Mouse (Mus musculus) midbrain, postnatal 0 days (tissue): Measurements from ENCODE around the gene Spock1. TPM values are rescaled to one million over a fixed set of nuclear protein-coding genes. Genes with fewer than 3 reads are reported as not detected.
A peak's percentile ranks its signal among the peaks of the same experiment; 100 is the strongest.

ENCODE experiments used
- ATAC-seq: fragments of 200-750 bp; cut with Nextera tagmentation; 2 replicates; pipeline ENCODE4 v1.8.0; 2017; ENCODE audit warnings: moderate number of reproducible peaks, mild to moderate bottlenecking, moderate TSS enrichment, moderate library complexity; ENCODE audit not compliant: low FRiP score
- DNase-seq: peaks from one replicate; pipeline ENCODE4 v3.0.0-alpha.2; 2015; ENCODE audit warnings: low spot score
- H3K27ac ChIP-seq: fragments of 300-500 bp; sonication (generic); 2 replicates; pipeline ENCODE4 v1.5.1; 2014; ENCODE audit warnings: low read depth, mild to moderate bottlenecking, low read length, mixed read lengths
- H3K27me3 ChIP-seq: fragments of 300-500 bp; sonication (generic); 2 replicates; pipeline ENCODE4 v1.6.1; 2014; ENCODE audit warnings: low read length, control low read depth, mixed read lengths; ENCODE audit not compliant: insufficient read depth
- H3K36me3 ChIP-seq: fragments of 300-500 bp; sonication (generic); 2 replicates; pipeline ENCODE4 v1.6.1; 2014; ENCODE audit warnings: low read length, control low read depth, mixed read lengths; ENCODE audit not compliant: insufficient read depth
- H3K4me1 ChIP-seq: fragments of 300-500 bp; sonication (generic); 2 replicates; pipeline ENCODE4 v1.6.1; 2014; ENCODE audit warnings: mild to moderate bottlenecking, control low read depth, antibody characterized with exemption, low read length, mixed read lengths; ENCODE audit not compliant: insufficient read depth
- H3K4me2 ChIP-seq: fragments of 300-500 bp; sonication (generic); 2 replicates; pipeline ENCODE4 v1.6.1; 2014; ENCODE audit warnings: low read depth, mild to moderate bottlenecking, low read length, mixed read lengths; ENCODE audit not compliant: poor library complexity, severe bottlenecking
- H3K4me3 ChIP-seq: fragments of 300-500 bp; sonication (generic); 2 replicates; pipeline ENCODE4 v1.5.1; 2014; ENCODE audit warnings: low read depth, mild to moderate bottlenecking, low read length, moderate library complexity
- H3K9ac ChIP-seq: fragments of 300-500 bp; sonication (generic); replicated peaks from 2 replicates; pipeline ENCODE4 v1.6.1; 2014; ENCODE audit warnings: mild to moderate bottlenecking, low read length, moderate library complexity, mixed read lengths; ENCODE audit not compliant: poor library complexity, severe bottlenecking
- H3K9me3 ChIP-seq: fragments of 300-500 bp; sonication (generic); 2 replicates; pipeline ENCODE4 v1.6.1; 2016; ENCODE audit warnings: low read length, control low read depth
- CTCF ChIP-seq: IDR thresholded peaks from 2 replicates; pipeline ENCODE4 v1.5.1; 2016; ENCODE audit warnings: antibody characterized with exemption, mild to moderate bottlenecking
- WGBS: fragments of 180-500 bp; shearing (Covaris S2); extraction: QIAGEN DNeasy Blood & Tissue Kit; methylation state at CpG from one replicate; pipeline ENCODE4 v1.1.7; 2014; 5-methylcytosine and 5-hydroxymethylcytosine counted together
- polyA plus RNA-seq: library from polyadenylated mRNA; unstranded; fragments of >200 nt; fragmentation: Nextera tagmentation; extraction: Ambion mirVana; gene quantifications from 2 replicates; pipeline ENCODE4 v1.2.1, GENCODE M21; 2015
- total RNA-seq: library from RNA; depleted of rRNA; stranded (reverse); fragments of >200 nt; gene quantifications from 2 replicates; pipeline ENCODE4 v1.2.3, GENCODE M21; 2014

Spock1 gene
- total and polyA plus RNA-seq, 2 experiments from 2014 or later: 91.5 to 94.8 TPM

DNA sequence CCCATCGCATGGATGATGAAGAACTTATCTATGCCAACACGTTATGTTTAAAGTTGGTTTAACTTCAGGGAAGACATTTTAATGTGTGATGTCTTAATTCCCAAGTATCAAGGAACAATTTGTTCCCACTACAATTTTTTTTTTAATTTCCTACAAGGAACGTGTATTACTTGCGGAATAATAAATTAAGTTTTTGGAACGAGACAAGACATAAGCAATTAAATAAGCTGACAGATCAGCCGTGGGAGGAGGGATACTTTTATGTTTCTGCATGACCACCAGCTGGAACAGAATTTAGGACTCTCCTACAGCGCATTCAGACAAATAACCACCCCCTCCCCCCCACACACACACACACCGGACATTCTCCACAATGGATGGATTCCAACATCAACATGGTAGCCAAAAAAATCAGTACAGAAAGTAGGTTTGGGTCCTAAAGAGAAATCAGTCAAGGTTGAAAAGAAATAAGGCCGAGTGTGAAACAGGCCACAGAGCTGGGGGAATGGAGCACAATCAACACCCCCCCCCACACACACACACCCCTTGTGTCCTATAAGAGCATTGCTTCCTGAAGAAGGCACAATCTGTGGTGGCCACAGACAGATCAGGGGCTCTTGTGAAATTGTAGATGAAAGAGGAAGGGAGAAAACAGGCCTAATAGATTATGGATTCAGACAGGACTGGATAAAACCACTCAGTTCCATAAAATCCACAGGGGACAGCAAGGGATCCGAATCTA is 111.0 kb downstream of the Spock1 start:
- no peak overlapping the region for H3K4me3 ChIP-seq
- no peak overlapping the region for H3K9ac ChIP-seq
- WGBS: 78% methylated on average over 10 of the region's 10 CpGs
- no peak for ATAC-seq
- no peak for DNase-seq
- H3K4me2 ChIP-seq: no peak overlapping the region
- H3K27me3 ChIP-seq: no peaks in the 10 kb centered on the region
- no peaks in the 10 kb centered on the region for H3K4me1 ChIP-seq
- H3K9me3 ChIP-seq: no peaks in the 10 kb centered on the region
- no peak for TF ChIP-seq CTCF
- no peaks in the 10 kb centered on the region for H3K36me3 ChIP-seq
- H3K27ac ChIP-seq: no peak overlapping the region

DNA sequence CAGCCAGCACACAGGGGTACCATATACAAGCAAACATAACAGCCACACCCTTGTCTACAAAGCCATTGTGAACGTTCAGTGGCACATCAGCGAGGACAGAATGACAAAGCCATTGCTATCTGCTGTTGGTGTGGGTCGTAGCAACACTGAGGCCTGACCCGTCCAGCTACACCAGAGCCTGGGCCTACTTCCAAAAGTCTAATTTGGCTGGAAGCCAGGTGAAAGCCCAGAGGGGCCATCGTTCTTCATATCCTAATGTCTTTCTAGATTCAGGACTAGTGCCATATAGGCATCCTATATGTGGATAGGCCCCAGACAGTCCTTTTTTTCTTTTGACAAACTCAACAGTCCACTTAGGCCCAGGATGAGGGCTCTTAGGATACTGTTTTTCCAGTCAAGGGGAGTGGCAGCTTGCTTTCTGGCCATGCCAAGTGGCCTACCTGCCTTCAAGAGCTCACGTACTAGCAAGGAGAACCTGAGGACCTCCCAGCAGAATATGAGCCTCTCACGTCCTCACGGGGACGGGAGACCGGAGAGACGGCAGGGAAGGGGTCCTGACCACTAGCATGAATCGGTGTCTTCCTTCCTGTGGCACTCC is 114.4 kb downstream of the Spock1 start:
- Histone ChIP-seq H3K4me3 (no peak overlapping the region), H3K4me2 (no peak overlapping the region), H3K27ac (no peak overlapping the region), H3K9me3 (no peaks in the 10 kb centered on the region), H3K9ac (no peak overlapping the region), H3K36me3 (no peaks in the 10 kb centered on the region), H3K4me1 (peaks cover 3% of the 10 kb centered on the region; the same call in 1 of the 2 replicates), H3K27me3 (no peaks in the 10 kb centered on the region)
- no peak for TF ChIP-seq CTCF
- 82% methylated on average over 12 of the region's 12 CpGs for WGBS
- DNase-seq: no peak
- ATAC-seq: no peak

DNA sequence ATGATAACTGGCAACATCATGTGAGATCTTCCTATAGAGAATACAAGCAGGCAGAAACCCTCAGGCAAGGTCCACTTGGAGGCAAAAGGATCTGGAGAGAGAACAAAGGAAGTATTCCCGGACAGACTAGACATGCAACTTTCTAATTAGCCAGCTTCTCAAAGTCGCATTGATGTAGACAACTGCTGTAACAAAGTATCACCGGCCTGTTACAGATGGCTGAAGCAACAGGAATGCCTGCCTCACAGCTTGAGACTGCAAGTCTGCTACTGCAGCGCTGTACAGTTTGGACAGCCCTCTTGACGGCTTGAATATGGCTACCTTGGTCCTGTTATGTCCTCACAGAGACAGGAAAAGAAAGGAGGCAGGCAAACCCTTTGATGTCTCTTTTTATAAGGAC is 118.3 kb downstream of the Spock1 start:
- no peak overlapping the region for H3K4me3 ChIP-seq
- H3K27ac ChIP-seq: no peak overlapping the region
- TF ChIP-seq CTCF: no peak
- peaks cover 3% of the 10 kb centered on the region; the same call in 1 of the 2 replicates for H3K4me1 ChIP-seq
- H3K36me3 ChIP-seq: no peaks in the 10 kb centered on the region
- no peak overlapping the region for H3K9ac ChIP-seq
- H3K27me3 ChIP-seq: no peaks in the 10 kb centered on the region
- no peak for DNase-seq
- no peak for ATAC-seq
- WGBS: 25% methylated on average over 5 of the region's 5 CpGs
- H3K9me3 ChIP-seq: no peaks in the 10 kb centered on the region
- no peak overlapping the region for H3K4me2 ChIP-seq

DNA sequence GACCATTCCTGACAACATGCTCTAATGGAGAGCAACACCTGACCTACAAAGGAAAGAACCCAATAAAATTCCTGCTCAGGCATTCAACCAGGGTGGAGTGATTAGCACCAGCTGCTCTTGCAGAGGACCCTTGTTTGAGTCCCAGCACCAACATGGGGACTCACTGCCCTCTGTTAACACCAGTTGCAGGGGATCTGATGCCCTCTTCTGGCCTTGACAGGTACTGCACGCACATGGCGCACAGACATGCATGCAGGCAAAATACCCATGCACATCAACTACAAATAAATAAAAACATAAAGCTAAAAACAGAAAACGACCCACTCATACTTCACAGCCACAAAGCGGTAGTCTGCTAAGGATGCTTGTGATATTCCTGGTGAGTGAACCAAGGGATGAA is 119.8 kb downstream of the Spock1 start:
- H3K9me3 ChIP-seq: no peaks in the 10 kb centered on the region
- no peaks in the 10 kb centered on the region for H3K27me3 ChIP-seq
- no peaks in the 10 kb centered on the region for H3K36me3 ChIP-seq
- no peak overlapping the region for H3K27ac ChIP-seq
- no peak overlapping the region for H3K4me2 ChIP-seq
- 95% methylated on average over 4 of the region's 4 CpGs for WGBS
- ATAC-seq (no peak), DNase-seq (no peak)
- peaks cover 3% of the 10 kb centered on the region; the same call in 1 of the 2 replicates for H3K4me1 ChIP-seq
- TF ChIP-seq CTCF: peak; percentile 55
- H3K4me3 ChIP-seq: no peak overlapping the region
- no peak overlapping the region for H3K9ac ChIP-seq

DNA sequence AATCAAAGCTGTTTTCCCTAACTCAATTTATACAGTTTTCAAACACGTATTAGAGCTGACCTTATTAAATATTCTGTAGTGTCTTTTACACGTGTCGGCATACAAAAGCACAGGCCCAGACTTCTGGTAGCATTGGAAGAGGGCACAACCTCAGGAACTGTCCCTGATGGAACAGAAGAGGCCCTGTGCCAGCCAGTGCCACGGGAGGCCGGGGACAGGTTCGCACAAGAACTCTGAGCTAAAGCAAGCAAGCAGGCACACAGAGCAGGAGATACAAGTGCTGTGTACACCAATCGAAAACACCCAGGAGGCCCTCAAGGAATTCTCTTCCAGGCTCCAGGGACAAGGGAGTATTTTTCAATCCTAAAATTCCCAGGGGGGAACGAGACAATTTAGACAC is 121.9 kb downstream of the Spock1 start:
- Histone ChIP-seq H3K9me3 (no peaks in the 10 kb centered on the region), H3K4me2 (no peak overlapping the region), H3K4me3 (no peak overlapping the region), H3K27ac (no peak overlapping the region), H3K9ac (no peak overlapping the region), H3K36me3 (no peaks in the 10 kb centered on the region), H3K27me3 (no peaks in the 10 kb centered on the region), H3K4me1 (peaks cover 8% of the 10 kb centered on the region; the same call in 1 of the 2 replicates)
- ATAC-seq (no peak), DNase-seq (no peak)
- WGBS: 67% methylated on average over 8 of the region's 8 CpGs
- TF ChIP-seq CTCF: no peak

- Histone ChIP-seq H3K9me3 (no peaks in the 10 kb centered on the region), H3K27me3 (no peaks in the 10 kb centered on the region), H3K36me3 (no peaks in the 10 kb centered on the region), H3K27ac (no peak overlapping the region), H3K4me2 (no peak overlapping the region), H3K9ac (no peak overlapping the region), H3K4me1 (0 out of 2 replicates have a peak, but pooled peaks cover 5% of the 10 kb centered on the region), H3K4me3 (no peak overlapping the region)
- TF ChIP-seq CTCF: no peak
- WGBS: 71% methylated on average over 12 of the region's 12 CpGs
- ATAC-seq (no peak), DNase-seq (no peak)
Measured at GRCm38 (mm10) chr13:57782975-57783374, 125.2 kb downstream of the Spock1 start.
